Mouse (Mus musculus): ENCODE data around the gene Lingo2.

- TF ChIP-seq EP300 (IDR thresholded peaks at IDR 0.05) (no peak), CTCF (IDR thresholded peaks at IDR 0.05) (no peak)
These were observed 1023.8 kb downstream of the Lingo2 start for GRCm38 (mm10) chr4:35927722-35928121.
